Mouse (Mus musculus) heart, postnatal 0 days (tissue): ENCODE measurements around the gene Lipa. TPM values are rescaled to one million over a fixed set of nuclear protein-coding genes. Genes with fewer than 3 reads are reported as not detected.
A peak's percentile ranks its signal among the peaks of the same experiment; 100 is the strongest.

Source experiments
- ATAC-seq: fragments of 200-750 bp; cut with Nextera tagmentation; 2 replicates; pipeline ENCODE4 v1.8.0; 2017; ENCODE audit warnings: low read depth, moderate number of reproducible peaks, moderate library complexity; ENCODE audit not compliant: insufficient read depth
- DNase-seq: peaks from one replicate; pipeline ENCODE4 v3.0.0-alpha.2; 2016; ENCODE audit warnings: low spot score
- H3K27ac ChIP-seq: fragments of 300-500 bp; sonication (generic); 2 replicates; pipeline ENCODE4 v1.5.1; 2014; ENCODE audit warnings: low read depth, mild to moderate bottlenecking
- H3K27me3 ChIP-seq: fragments of 300-500 bp; sonication (generic); 2 replicates; pipeline ENCODE4 v1.6.1; 2014; ENCODE audit warnings: low read length, mixed read lengths; ENCODE audit not compliant: control insufficient read depth, insufficient read depth
- H3K36me3 ChIP-seq: fragments of 300-500 bp; sonication (generic); replicated peaks from 2 replicates; pipeline ENCODE4 v1.6.1; 2014; ENCODE audit warnings: low read length, mixed read lengths; ENCODE audit not compliant: control insufficient read depth, insufficient read depth
- H3K4me1 ChIP-seq: fragments of 300-500 bp; sonication (generic); 2 replicates; pipeline ENCODE4 v1.6.1; 2014; ENCODE audit warnings: antibody characterized with exemption; ENCODE audit not compliant: control insufficient read depth, insufficient read depth
- H3K4me2 ChIP-seq: fragments of 300-500 bp; sonication (generic); 2 replicates; pipeline ENCODE4 v1.6.1; 2014; ENCODE audit warnings: low read depth, mild to moderate bottlenecking, low read length, moderate library complexity
- H3K4me3 ChIP-seq: fragments of 300-500 bp; sonication (generic); 2 replicates; pipeline ENCODE4 v1.5.1; 2014; ENCODE audit warnings: low read depth, low read length
- H3K9ac ChIP-seq: fragments of 300-500 bp; sonication (generic); replicated peaks from 2 replicates; pipeline ENCODE4 v1.6.1; 2014; ENCODE audit warnings: low read depth, low read length, mixed read lengths
- H3K9me3 ChIP-seq: fragments of 300-500 bp; sonication (generic); replicated peaks from 2 replicates; pipeline ENCODE4 v1.6.1; 2016; ENCODE audit warnings: low read length; ENCODE audit not compliant: control insufficient read depth
- CTCF ChIP-seq: IDR thresholded peaks from 2 replicates; pipeline ENCODE4 v1.5.1; 2016; ENCODE audit warnings: antibody characterized with exemption, control low read depth, low read depth
- EP300 ChIP-seq: IDR thresholded peaks from 2 replicates; pipeline ENCODE4 v1.6.1; 2016; ENCODE audit warnings: antibody characterized with exemption, low read depth
- WGBS: fragments of 180-500 bp; shearing (Covaris S2); extraction: QIAGEN DNeasy Blood & Tissue Kit; methylation state at CpG from one replicate; pipeline ENCODE4 v1.1.7; 2014; 5-methylcytosine and 5-hydroxymethylcytosine counted together
- polyA plus RNA-seq: library from polyadenylated mRNA; unstranded; fragments of >200 nt; fragmentation: Nextera tagmentation; extraction: Ambion mirVana; gene quantifications from 2 replicates; pipeline ENCODE4 v1.2.1, GENCODE M21; 2015
- total RNA-seq: library from RNA; depleted of rRNA; stranded (reverse); fragments of >200 nt; gene quantifications from 2 replicates; pipeline ENCODE4 v1.2.3, GENCODE M21; 2014; ENCODE audit warnings: low replicate concordance

Lipa gene
- total and polyA plus RNA-seq, 2 experiments from 2014 or later: 16.8 to 30.2 TPM

DNA sequence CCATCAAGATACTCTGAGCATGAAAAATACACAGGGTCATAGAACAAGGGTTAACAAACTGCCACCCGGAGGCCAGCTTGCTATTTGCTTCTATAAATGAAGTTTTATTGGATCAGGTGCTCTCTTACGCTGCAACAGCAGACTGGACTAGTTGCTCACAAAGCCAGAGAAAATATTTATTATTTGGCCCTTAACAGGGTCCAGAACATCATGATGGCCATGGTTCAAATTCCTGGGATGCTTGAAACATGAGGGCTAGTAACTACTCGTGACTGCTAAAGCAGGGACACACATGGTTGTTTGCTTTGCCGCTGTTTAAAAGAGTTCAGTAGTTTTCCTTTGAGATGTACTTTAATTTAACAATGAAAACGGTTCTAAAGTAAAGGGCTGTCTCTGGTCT, 24.7 kb upstream of the Lipa start:
- TF ChIP-seq EP300 (0 out of 2 replicates have a peak, but pooled peaks have one; percentile 20), CTCF (no peak)
- H3K4me1 ChIP-seq: peaks cover 20% of the 10 kb centered on the region
- no peaks in the 10 kb centered on the region for H3K27me3 ChIP-seq
- peak overlapping the region; percentile 93 for H3K27ac ChIP-seq
- peak overlapping the region; percentile 53 for H3K4me2 ChIP-seq
- H3K9me3 ChIP-seq: no peaks in the 10 kb centered on the region; the same call in 1 of the 2 replicates
- peak overlapping the region; percentile 21 for H3K4me3 ChIP-seq
- 0 out of 2 replicates have a peak overlapping the region, but pooled peaks have one; percentile 30 for H3K9ac ChIP-seq
- ATAC-seq: peak; percentile 56
- WGBS: 20% methylated on average over 5 of the region's 5 CpGs
- H3K36me3 ChIP-seq: no peaks in the 10 kb centered on the region
- peak; percentile 59 for DNase-seq

DNA sequence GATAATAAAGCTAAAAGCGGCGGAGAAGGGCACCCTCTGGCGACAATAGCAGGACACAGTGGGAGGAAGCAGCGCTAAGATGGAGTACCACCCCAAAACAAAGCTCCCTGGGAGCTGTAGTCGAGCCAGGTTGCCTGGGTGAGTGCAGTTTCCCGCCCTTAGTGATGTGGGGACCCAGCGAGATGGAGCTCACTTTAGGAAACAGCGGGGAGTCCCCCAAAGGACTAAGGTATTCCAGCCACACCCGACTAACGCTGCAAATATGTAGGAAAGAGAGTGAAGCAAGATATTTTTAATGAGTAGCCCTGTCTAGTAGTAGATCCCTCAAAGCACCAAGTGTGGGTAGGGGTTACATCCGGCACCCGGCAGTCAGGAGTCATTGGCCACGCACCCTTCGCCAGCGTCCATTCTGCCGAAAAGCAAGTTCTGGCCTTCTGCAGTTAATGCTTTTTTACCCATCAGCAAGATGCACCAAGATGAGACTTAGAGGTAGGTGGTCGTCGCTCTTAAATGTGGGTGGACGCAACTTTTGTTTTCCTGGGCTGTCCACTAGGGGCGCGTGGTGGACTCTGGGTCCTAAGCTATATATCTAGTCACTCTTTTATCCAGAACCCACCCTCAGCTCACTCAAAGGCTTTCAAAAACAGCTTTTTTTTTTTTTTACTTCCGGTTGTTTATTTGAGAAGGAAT, 23.4 kb upstream of the Lipa start, which contains the start of gene Ifit2:
Gene Ifit2, plus strand, starts transcription at position 161 of the 690 bp plus-strand sequence.
- peak within 1 kb of the TSS; percentile 52 for H3K4me3 ChIP-seq
- TF ChIP-seq EP300 (0 out of 2 replicates have a peak, but pooled peaks have one; percentile 16), CTCF (peak; percentile 68)
- peak; percentile 92 for DNase-seq
- 2% methylated on average over 22 of the region's 22 CpGs for WGBS
- H3K27ac ChIP-seq: peak within 1 kb of the TSS; percentile 93
- peaks cover 20% of the 10 kb centered on the region for H3K4me1 ChIP-seq
- no peaks in the 10 kb centered on the region; the same call in 1 of the 2 replicates for H3K9me3 ChIP-seq
- H3K4me2 ChIP-seq: peak within 1 kb of the TSS; percentile 63
- no peaks in the 10 kb centered on the region for H3K27me3 ChIP-seq
- H3K36me3 ChIP-seq: no peaks in the 10 kb centered on the region
- ATAC-seq: peak; percentile 91
- H3K9ac ChIP-seq: peak within 1 kb of the TSS; percentile 30; the same call in 1 of the 2 replicates

DNA sequence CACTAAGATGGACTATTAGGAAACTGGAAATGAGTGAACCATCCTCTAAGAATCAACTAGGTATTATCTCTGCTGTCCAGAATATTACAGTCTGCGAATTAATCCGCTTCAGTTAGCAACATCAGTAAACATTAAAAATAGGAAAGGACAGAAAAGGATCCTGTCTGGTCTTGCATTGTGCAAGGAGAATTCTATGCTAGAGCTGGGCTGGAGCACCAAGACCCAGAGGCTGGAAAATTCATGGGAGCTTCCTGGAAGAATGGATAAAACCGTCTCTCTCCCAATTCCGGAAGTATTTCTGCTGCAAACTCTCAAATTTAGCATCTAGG, 22.9 kb upstream of the Lipa start:
- WGBS: 33% methylated on average over 4 of the region's 4 CpGs
- H3K9ac ChIP-seq: no peak overlapping the region

DNA sequence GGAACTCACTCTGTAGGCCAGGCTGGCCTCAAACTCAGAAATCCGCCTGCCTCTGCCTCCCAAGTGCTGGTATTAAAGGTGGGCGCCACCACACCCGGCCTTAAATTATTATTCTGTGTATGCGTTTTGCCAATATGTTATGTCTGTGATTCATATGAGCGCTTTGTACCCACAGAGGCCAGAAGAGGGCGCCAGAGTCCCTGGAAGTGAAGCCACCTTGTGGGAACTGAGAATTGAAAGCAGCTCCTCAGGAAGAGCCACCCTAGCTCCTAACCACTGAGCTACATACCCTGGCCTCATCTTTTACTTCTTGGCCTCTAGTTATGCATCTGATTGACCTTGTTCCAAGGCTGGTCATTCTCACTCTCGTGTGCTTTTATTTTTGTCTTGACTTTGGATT, 20.7 kb upstream of the Lipa start:
- ATAC-seq (no peak), DNase-seq (peak; percentile 69)
- no peak overlapping the region for H3K4me2 ChIP-seq
- no peak overlapping the region for H3K27ac ChIP-seq
- no peaks in the 10 kb centered on the region for H3K9me3 ChIP-seq
- no peaks in the 10 kb centered on the region for H3K27me3 ChIP-seq
- no peak overlapping the region for H3K4me3 ChIP-seq
- H3K9ac ChIP-seq: no peak overlapping the region
- TF ChIP-seq EP300 (no peak), CTCF (peak; percentile 81)
- H3K36me3 ChIP-seq: no peaks in the 10 kb centered on the region
- H3K4me1 ChIP-seq: peaks cover 12% of the 10 kb centered on the region
- WGBS: 29% methylated on average over 7 of the region's 7 CpGs

More for the DNA sequence above, 22.9 kb upstream of the Lipa start:
- H3K9me3 ChIP-seq: no peaks in the 10 kb centered on the region; the same call in 1 of the 2 replicates
- TF ChIP-seq EP300 (no peak), CTCF (no peak)
- H3K4me1 ChIP-seq: peaks cover 20% of the 10 kb centered on the region
- DNase-seq (no peak), ATAC-seq (no peak)
- H3K4me3 ChIP-seq: peak overlapping the region; percentile 52
- H3K4me2 ChIP-seq: peak overlapping the region; percentile 63
- no peaks in the 10 kb centered on the region for H3K27me3 ChIP-seq
- no peaks in the 10 kb centered on the region for H3K36me3 ChIP-seq
- H3K27ac ChIP-seq: peak overlapping the region; percentile 65; the same call in 1 of the 2 replicates

DNA sequence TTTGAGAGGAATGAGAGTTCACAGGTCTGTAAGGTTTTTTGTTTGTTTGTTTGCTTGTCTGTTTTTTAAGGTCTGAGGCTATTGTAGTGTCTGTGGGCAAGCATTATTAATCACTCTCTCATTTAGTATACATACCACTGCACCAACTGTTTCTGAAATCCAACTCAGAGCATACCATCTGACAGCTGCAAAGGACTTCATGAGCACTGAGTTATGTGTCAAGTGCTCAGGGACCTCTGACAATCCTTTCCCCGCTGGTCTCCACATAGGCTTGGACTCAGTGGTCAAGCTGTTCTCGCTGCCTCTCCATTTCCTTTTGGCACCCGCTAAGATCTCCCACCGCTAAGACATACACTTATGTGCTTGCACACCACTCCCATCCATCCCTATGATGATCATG, 18.9 kb upstream of the Lipa start:
- H3K27ac ChIP-seq: no peak overlapping the region
- DNase-seq (no peak), ATAC-seq (no peak)
- no peaks in the 10 kb centered on the region for H3K36me3 ChIP-seq
- H3K4me2 ChIP-seq: no peak overlapping the region
- TF ChIP-seq EP300 (no peak), CTCF (no peak)
- no peaks in the 10 kb centered on the region for H3K9me3 ChIP-seq
- H3K4me3 ChIP-seq: no peak overlapping the region
- no peak overlapping the region for H3K9ac ChIP-seq
- no peaks in the 10 kb centered on the region for H3K27me3 ChIP-seq
- WGBS: 82% methylated on average over 4 of the region's 4 CpGs
- no peaks in the 10 kb centered on the region for H3K4me1 ChIP-seq

DNA sequence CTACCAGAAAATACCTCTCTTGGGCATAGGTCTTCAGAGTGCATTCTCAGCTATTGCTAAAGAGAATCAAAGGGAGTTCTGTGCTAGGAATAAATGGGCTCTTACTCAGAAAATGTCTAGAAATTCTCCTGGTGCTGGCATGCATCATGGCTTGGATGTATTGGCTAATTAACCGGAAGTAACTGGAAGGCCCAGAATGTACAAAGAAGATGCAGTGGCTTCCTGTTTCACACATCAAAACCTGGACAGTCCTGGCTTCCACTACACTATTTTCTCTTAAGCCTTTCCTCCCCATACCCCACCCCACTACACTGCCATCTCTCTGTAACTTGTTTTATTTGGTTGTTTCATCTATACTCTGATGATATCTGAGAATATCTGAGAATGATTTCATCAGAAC, 12.1 kb upstream of the Lipa start:
- H3K4me1 ChIP-seq: no peaks in the 10 kb centered on the region
- no peak for ATAC-seq
- 63% methylated on average over 1 of the region's 1 CpGs for WGBS
- no peaks in the 10 kb centered on the region for H3K27me3 ChIP-seq
- no peaks in the 10 kb centered on the region for H3K36me3 ChIP-seq
- H3K9me3 ChIP-seq: 0 out of 2 replicates have a peak, but pooled peaks cover 4% of the 10 kb centered on the region
- H3K9ac ChIP-seq: no peak overlapping the region
- TF ChIP-seq EP300: no peak
- TF ChIP-seq CTCF: no peak
- no peak for DNase-seq
- H3K4me3 ChIP-seq: no peak overlapping the region
- H3K4me2 ChIP-seq: no peak overlapping the region
- no peak overlapping the region for H3K27ac ChIP-seq
